Mouse (Mus musculus): ENCODE results near the gene Lcp1.

DNA sequence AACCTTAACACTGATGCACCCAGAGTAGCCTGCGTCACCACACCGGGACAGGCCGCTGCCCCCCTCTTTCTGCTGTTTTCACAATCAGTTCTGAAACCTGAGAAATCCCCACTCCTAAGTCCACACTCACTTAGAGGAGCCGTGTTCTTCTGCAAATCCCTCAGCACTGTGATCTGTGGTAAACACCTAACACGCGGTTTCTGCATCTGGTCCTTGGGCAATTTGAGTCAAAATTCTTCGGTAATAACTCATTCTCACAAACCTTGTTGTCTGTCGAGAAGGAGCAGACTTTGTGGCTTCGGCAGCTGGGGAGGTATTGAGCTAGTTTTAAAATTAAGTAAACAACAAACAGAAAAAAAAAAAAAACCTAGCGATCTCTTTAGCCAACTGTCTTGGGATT lies 62.0 kb downstream of the Lcp1 start:
- TF ChIP-seq FLI1 (IDR thresholded peaks at IDR 0.05; ENCODE audit: low read length) (no peak), GATA1 (IDR thresholded peaks at IDR 0.05; ENCODE audit: borderline replicate concordance, low read length) (no peak)
